Mouse (Mus musculus) cerebellum, adult (tissue): Measurements from ENCODE around the gene Fxyd1.

Source experiments
- ATAC-seq: cut with Nextera tagmentation; 2 replicates; pipeline ENCODE4 v1.9.2; 2017; ENCODE audit warnings: mild to moderate bottlenecking, moderate library complexity, mixed read lengths; ENCODE audit not compliant: insufficient number of reproducible peaks, low FRiP score, low TSS enrichment

Gene Fxyd1

GRCm38 (mm10) chr7:31057071-31057470 lies at the start of gene Fxyd1:
Fxyd1 (minus strand) TSS chr7:31057199.
- ATAC-seq: no peak

- ATAC-seq: no peak
These were observed 49.2 kb upstream of the Fxyd1 start for GRCm38 (mm10) chr7:31106166-31106565.

DNA sequence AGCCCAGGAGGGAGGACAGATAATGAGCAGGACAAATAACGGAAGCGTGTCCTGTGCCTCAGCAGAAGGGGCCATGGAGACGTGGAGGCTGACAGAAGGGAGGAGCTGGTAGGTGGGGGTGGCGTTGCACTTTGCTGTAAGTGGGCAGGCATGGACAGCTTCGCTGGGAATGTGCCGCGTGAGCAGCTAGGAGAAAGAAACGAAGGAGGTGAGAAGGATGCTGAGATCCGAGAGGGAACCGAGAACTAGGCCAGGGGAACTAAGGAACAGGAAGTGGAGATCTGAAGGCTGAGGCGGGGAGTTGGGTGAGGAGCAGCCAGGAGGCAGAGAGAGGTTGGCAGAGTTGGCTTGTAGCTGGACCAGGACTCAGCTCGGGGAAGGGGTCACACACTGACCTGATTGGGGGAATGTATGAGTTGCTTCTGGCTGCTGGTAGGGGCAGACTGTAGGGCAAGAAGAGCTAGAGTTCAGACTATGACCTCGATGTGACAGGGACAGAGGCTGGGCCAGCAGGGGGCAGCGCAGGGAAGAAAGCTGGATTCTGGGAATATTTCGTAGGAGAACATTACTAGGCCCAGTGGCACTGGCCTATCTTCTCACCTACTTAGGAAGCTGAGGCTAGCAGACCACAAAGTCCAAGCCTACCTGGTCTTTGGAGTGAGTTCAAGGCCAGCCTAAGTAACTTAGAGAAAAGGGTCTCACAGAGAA lies 48.2 kb upstream of the Fxyd1 start:
- ATAC-seq: no peak

- ATAC-seq: no peak
These were observed 43.8 kb upstream of the Fxyd1 start for GRCm38 (mm10) chr7:31100786-31101185.

GRCm38 (mm10) chr7:31099612-31099982 lies 42.6 kb upstream of the Fxyd1 start:
- ATAC-seq: no peak

DNA sequence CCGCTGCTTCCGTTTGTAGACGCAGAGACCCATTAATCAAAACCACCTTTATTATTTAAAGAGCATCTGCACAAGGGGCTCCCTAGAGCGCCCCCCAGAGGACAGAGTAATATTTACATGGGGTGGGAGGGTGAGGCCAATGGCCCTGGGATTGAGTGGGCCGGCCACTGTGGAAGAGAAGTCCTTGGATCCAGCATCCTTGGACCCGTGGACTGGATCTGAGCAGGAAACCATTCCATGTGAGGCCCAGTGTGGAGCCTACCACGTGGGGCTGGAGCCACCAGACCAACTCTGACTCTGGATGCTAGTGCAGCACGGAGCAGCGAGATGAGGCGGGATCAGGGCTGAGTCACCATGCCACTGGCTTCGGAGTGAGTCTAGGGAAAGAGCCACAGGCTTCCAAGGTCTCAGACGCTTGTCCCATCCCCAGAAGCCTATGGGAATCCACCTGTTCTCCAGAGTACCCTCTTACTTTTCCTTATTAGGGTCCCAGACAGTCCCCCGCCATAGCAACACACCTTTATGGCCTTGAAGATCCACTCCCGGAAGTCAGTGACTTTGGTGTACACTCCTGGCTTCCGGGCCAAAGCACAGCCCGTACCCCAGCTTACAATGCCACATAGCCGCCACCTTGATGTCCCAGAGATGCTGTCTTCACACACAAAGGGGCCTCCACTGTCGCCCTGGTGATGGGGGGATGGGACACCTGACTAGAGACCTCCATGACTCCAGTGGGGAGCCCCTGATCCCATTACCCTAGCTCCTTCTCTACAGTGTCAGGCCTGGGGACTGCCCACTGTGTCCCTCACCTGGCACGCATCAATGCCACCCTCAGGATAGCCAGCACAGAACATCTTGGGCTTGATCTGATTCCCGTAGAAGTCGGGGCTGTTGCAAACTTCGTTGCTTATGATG lies 42.0 kb upstream of the Fxyd1 start:
- no peak for ATAC-seq

DNA sequence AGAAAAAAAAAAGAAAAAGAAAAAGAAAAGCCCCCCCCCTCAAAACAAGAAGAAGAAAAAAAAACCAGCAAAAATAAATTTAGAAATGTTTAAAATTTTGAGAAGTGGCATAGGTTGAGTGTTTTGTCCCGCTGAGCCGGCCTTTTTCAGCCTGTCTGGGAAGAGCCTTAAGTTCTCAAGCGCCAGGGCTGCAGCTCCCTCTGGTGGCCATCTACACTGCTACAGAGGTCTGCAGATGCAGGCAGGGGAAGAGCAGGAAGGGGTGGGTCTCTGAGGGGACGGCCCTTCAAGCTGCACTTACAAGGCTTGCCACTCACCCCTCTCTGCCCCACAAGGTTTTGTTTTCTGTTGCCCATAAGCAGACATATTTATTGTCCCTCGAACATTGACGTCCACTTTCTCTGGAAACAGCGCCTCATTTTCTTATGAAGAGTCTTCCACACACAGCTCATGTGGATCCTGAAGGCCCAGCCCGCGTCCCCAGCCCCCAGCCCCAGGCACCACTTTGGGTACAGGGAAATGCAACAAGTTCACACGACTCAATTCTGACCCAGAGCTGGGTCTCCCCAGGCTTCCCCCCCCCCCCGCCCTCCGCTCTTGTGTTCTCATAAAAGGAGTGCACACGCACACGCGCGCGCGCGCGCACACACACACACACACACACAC lies 40.7 kb upstream of the Fxyd1 start:
- ATAC-seq: peak; percentile 85; the same call in 1 of the 2 replicates

GRCm38 (mm10) chr7:31096892-31097564 lies 40.0 kb upstream of the Fxyd1 start:
- no peak for ATAC-seq

DNA sequence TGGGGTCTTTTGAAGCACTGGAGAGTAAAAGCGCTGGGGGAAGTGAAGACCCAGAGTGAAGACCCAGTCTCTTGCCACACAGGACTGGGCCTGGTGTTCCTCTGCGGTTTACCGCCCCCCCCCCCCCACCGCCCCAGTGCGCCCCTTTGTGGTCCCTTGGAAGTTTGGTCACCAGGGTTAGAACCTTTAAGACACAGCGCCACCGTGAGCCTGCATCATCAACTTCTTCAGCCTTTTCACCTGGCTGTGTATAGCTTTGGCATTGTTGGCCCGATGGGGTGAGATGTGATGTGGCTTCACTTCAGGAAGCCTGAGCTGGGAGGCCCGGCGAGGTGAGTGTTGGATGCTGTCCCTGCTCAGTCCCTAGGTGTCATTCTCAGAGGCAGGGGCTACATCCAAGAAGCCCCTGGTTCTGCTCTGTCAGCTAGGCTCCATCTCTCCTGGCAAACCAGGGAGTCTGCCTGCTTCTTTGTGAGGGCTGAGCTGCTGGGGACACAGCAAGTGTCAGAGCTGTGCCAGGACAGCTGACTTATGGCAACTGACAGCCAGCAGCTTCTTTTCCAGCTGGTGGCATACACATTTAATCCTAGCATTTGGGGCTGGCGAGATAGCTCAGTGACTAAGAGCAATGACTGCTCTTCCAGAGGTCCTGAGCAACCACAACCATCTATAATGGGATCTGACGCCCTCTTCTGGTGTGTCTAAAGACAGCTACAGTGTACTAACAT lies 37.9 kb upstream of the Fxyd1 start:
- no peak for ATAC-seq

DNA sequence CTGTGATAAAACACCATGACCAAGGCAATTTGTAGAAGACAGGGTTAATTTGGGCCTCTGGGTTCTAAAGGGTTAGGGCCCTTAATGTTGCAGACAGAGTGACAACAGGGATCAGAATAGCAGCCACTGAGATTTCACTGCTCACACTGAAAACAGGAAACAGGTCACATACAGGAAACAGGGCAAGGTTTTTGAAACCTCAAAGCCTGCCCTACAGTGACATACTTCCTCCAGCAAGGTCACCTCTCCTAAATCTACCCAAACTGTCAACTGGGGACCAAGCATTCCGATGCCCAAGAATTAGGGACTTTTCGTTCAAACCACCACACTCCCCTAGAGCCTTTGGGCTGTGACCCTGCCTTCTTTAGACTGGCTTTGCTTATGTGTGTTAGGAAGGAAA lies 32.7 kb upstream of the Fxyd1 start:
- ATAC-seq: no peak

DNA sequence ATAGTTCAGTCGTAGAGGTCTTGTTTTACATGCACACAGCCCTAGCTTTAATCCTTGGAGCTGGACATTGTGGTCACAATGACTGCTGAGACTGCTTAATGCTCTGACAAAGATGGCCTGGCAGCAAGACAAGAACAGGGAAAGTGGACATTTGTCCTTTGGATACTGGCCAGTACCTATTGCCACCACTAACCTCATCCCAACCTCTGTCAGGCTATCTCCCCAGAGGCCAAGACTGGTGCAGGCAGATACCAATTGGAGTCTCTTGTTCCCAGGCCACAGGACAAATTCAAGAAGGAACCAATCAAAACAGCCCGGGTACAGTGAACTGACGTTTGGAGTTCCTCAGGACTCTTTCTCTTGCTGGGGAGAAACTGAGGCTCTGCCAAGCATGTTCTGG lies 31.2 kb upstream of the Fxyd1 start:
- ATAC-seq: no peak

DNA sequence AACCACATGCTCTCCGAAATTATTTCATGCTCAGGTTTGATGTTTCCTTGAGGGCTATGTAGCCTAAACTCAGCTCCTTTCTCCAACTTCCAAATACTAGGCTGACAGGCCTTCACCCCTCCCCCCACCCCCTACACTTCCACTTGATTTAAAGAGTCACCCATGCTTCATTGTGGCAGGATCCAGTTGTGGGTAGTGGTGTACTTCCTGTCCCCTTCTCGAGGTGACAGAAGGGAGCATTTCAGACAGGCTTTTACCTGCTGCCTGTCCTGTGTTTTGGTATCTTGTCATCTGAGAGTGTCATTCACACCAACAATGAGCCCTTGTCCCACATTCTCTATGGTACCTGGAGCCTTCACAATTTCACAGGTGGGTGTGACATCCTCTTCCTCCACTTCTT lies 30.3 kb upstream of the Fxyd1 start:
- ATAC-seq: no peak

DNA sequence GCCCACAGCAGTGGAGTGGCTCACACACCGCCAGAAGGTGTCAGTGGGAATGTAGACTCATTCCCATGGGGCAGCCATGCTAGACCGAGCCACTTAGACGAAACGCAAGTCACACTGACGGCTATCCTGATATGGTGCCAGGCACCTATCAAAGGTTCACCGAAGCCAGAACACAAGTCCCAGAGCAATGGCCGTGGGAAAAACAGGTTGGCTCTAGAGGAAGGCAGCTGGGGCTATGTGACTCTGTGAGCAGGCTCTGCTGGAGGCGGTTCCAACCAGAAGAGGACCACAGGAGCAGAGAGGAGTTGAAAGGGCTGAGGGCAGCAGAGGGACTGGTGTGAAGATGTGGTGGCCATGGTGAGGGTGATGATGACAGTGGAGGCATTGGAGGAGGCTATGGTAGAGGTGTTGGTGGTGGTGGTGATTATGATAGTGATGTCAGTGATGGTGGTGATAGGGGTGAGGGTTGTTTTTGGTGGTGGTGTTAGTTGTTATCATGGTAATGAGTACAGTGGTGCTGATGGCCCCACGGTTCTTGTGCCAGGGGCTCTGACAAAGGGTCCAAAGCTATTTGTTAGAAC lies 29.3 kb upstream of the Fxyd1 start:
- no peak for ATAC-seq

GRCm38 (mm10) chr7:31085171-31085570 lies 28.2 kb upstream of the Fxyd1 start:
- ATAC-seq: no peak

GRCm38 (mm10) chr7:31084140-31084539 lies 27.1 kb upstream of the Fxyd1 start:
- ATAC-seq: no peak

DNA sequence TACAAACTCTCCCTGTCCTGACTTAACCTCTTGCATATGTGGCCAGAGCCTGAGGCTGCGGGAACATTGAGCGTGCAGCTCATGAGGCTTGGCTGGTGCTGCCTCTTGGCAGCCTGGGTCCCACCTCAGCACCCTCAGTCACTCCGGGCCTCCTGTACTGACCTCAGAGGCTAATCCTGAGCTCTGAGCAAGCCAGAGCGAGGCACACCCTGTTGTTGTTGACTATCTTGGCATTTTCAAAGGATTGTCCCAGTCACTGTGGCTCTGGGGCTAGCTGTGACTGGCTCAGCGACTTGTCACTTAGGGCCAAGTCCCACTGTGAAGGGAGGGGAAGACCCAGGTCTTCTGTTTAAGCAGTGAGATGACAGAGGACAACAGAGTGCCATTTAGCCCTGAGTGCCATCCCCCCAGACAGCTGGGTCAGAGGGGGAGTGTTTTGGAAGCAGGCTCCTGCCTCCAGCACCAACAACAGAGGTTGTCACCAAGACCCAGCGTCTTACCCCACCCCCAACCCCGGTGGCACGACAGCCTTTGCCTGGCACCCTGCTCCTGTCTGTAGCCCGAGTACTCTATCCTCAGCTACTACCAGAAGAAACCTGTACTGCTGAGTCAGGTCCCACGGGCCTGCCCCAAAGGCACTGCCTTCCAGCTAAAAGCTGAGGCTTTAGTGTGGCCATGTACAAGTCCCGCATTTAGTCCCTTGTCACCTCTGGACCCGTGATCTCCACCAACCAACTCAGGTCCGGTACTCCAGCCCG lies 26.0 kb upstream of the Fxyd1 start:
- peak; percentile 49; the same call in 1 of the 2 replicates for ATAC-seq

DNA sequence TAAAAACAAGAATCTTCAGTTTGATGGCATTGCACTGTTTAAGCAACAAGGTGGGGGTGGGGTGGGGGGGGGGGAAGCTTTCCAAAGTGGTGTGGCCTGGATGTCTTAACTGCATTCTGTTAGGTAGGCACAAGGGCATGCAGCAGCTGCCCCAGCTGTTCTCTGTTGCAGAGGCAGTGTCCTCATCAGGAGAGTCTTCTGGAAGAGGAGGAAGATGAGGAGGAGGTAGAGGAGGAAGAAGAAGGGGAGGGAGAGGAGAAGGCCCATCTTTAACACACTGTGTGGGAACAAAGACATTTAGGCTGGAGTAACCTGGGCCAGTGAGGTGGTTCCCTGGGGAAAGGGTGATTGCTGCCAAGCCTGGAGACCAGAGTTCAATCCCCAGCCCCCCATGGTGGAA lies 25.1 kb upstream of the Fxyd1 start:
- no peak for ATAC-seq

DNA sequence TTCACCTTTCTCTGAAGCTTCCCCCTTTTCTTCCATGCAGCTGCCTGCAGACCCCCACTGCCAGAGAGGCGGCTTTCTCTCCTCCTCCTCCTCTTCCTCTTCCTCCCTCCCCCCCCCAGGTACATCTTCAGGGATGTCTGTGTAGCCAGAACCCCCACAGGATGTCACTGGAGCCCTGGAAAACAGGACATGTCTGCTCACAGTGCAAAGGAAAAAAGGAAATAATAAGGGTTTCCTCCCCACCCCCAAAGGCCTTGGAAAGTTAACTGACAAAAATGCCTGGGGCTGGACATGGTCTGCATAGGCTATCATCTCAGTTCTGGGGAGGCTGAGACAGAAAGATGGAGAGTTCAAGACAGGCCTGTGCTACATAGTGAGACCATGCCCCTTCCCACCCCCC lies 24.1 kb upstream of the Fxyd1 start:
- ATAC-seq: no peak

- ATAC-seq: no peak
These were observed 23.6 kb upstream of the Fxyd1 start for GRCm38 (mm10) chr7:31080611-31081010.
